Mouse (Mus musculus): ENCODE data around the gene Glra2. TPM values are rescaled to one million over a fixed set of nuclear protein-coding genes. Genes with fewer than 3 reads are reported as not detected.
"Not testable (repeated sequence)": the region's sequence is repeated elsewhere in the genome, so short reads cannot be mapped to it uniquely, and the experiment has no call there.

Gene Glra2
- 3.6 and 4.8 TPM in 2 replicates for polyA plus RNA-seq (2016; fragmentation: Nextera tagmentation; extraction: Ambion mirVana)

- Histone ChIP-seq H3K27ac (no peak within 1 kb of the TSS), H3K9ac (no peak within 1 kb of the TSS), H3K27me3 (no peaks in the 10 kb centered on the region), H3K36me3 (replicated peaks) (no peaks in the 10 kb centered on the region), H3K4me2 (peak within 1 kb of the TSS; percentile 49), H3K4me1 (no peaks in the 10 kb centered on the region), H3K9me3 (no peaks in the 10 kb centered on the region), H3K4me3 (replicated peaks) (peak within 1 kb of the TSS; percentile 25)
- peak; percentile 61; the same call in 1 of the 2 replicates for ATAC-seq (ENCODE audit: low FRiP score)
- 18% methylated on average over 12 of the region's 12 CpGs for WGBS
These were observed at the start of gene Glra2 for GRCm38 (mm10) chrX:165326939-165327698. Gene Glra2 (minus strand): TSS chrX:165327393.

GRCm38 (mm10) chrX:165362798-165363197 is 35.6 kb upstream of the Glra2 start:
- Histone ChIP-seq H3K4me2 (no peak overlapping the region), H3K36me3 (replicated peaks) (no peaks in the 10 kb centered on the region), H3K4me1 (no peaks in the 10 kb centered on the region), H3K9ac (no peak overlapping the region), H3K27me3 (no peaks in the 10 kb centered on the region), H3K9me3 (no peaks in the 10 kb centered on the region), H3K27ac (no peak overlapping the region), H3K4me3 (replicated peaks) (no peak overlapping the region)
- ATAC-seq (ENCODE audit: low FRiP score): peak; percentile 36; the same call in 1 of the 2 replicates
- 84% methylated on average over 1 of the region's 1 CpGs for WGBS

GRCm38 (mm10) chrX:165344611-165345010 is 17.4 kb upstream of the Glra2 start:
- no peaks in the 10 kb centered on the region for H3K9me3 ChIP-seq
- no peaks in the 10 kb centered on the region for H3K36me3 ChIP-seq (replicated peaks)
- H3K27ac ChIP-seq: no peak overlapping the region
- ATAC-seq (ENCODE audit: low FRiP score): no peak
- H3K27me3 ChIP-seq: no peaks in the 10 kb centered on the region
- no peaks in the 10 kb centered on the region for H3K4me1 ChIP-seq
- no peak overlapping the region for H3K4me2 ChIP-seq
- H3K4me3 ChIP-seq (replicated peaks): no peak overlapping the region
- no peak overlapping the region for H3K9ac ChIP-seq
- 84% methylated on average over 5 of the region's 5 CpGs for WGBS

GRCm38 (mm10) chrX:165327699-165328333 is 623 bp upstream of the Glra2 start:
- Histone ChIP-seq H3K9me3 (no peaks in the 10 kb centered on the region), H3K4me2 (peak overlapping the region; percentile 49), H3K9ac (no peak overlapping the region), H3K4me3 (replicated peaks) (peak overlapping the region; percentile 25), H3K4me1 (no peaks in the 10 kb centered on the region), H3K36me3 (replicated peaks) (no peaks in the 10 kb centered on the region), H3K27me3 (no peaks in the 10 kb centered on the region), H3K27ac (no peak overlapping the region)
- no peak for ATAC-seq (ENCODE audit: low FRiP score)
- 8% methylated on average over 9 of the region's 9 CpGs for WGBS

GRCm38 (mm10) chrX:165193550-165193949 is 133.6 kb downstream of the Glra2 start:
- H3K27ac ChIP-seq: no peak overlapping the region
- H3K9me3 ChIP-seq: no peaks in the 10 kb centered on the region
- no peak overlapping the region for H3K4me2 ChIP-seq
- 59% methylated on average over 1 of the region's 1 CpGs for WGBS
- no peaks in the 10 kb centered on the region for H3K27me3 ChIP-seq
- H3K9ac ChIP-seq: no peak overlapping the region
- H3K36me3 ChIP-seq (replicated peaks): no peaks in the 10 kb centered on the region
- H3K4me3 ChIP-seq (replicated peaks): no peak overlapping the region
- H3K4me1 ChIP-seq: no peaks in the 10 kb centered on the region
- ATAC-seq (ENCODE audit: low FRiP score): no peak

- Histone ChIP-seq H3K9me3 (no peaks in the 10 kb centered on the region), H3K27ac (no peak overlapping the region), H3K4me2 (no peak overlapping the region), H3K4me1 (no peaks in the 10 kb centered on the region), H3K9ac (no peak overlapping the region), H3K4me3 (replicated peaks) (no peak overlapping the region), H3K36me3 (replicated peaks) (no peaks in the 10 kb centered on the region), H3K27me3 (no peaks in the 10 kb centered on the region)
- no peak for ATAC-seq (ENCODE audit: low FRiP score)
- WGBS: 52% methylated on average over 1 of the region's 1 CpGs
These were observed 136.0 kb downstream of the Glra2 start for GRCm38 (mm10) chrX:165191170-165191569.

GRCm38 (mm10) chrX:165182948-165183347 is 144.2 kb downstream of the Glra2 start:
- not testable (repeated sequence) for H3K36me3 ChIP-seq (replicated peaks); H3K27me3 ChIP-seq; H3K4me3 ChIP-seq (replicated peaks); H3K27ac ChIP-seq; H3K9me3 ChIP-seq; H3K9ac ChIP-seq; H3K4me2 ChIP-seq; H3K4me1 ChIP-seq; ATAC-seq (ENCODE audit: low FRiP score)
- WGBS: 88% methylated on average over 2 of the region's 2 CpGs

- no peak for ATAC-seq (ENCODE audit: low FRiP score)
- no peaks in the 10 kb centered on the region for H3K27me3 ChIP-seq
- WGBS: 85% methylated on average over 1 of the region's 1 CpGs
- no peaks in the 10 kb centered on the region for H3K9me3 ChIP-seq
- H3K4me2 ChIP-seq: no peak overlapping the region
- H3K36me3 ChIP-seq (replicated peaks): no peaks in the 10 kb centered on the region
- H3K4me3 ChIP-seq (replicated peaks): no peak overlapping the region
- no peak overlapping the region for H3K27ac ChIP-seq
- H3K4me1 ChIP-seq: no peaks in the 10 kb centered on the region
- no peak overlapping the region for H3K9ac ChIP-seq
These were observed 170.6 kb downstream of the Glra2 start for GRCm38 (mm10) chrX:165156549-165156948.

- WGBS: 93% methylated on average over 1 of the region's 1 CpGs
- no peaks in the 10 kb centered on the region for H3K9me3 ChIP-seq
- no peaks in the 10 kb centered on the region for H3K27me3 ChIP-seq
- H3K4me1 ChIP-seq: no peaks in the 10 kb centered on the region
- no peak overlapping the region for H3K9ac ChIP-seq
- H3K4me3 ChIP-seq (replicated peaks): no peak overlapping the region
- H3K4me2 ChIP-seq: no peak overlapping the region
- no peaks in the 10 kb centered on the region for H3K36me3 ChIP-seq (replicated peaks)
- ATAC-seq (ENCODE audit: low FRiP score): no peak
- no peak overlapping the region for H3K27ac ChIP-seq
These were observed 223.0 kb downstream of the Glra2 start for GRCm38 (mm10) chrX:165104171-165104570.
